Mouse (Mus musculus): ENCODE measurements around the gene Dhx8. TPM values are rescaled to one million over a fixed set of nuclear protein-coding genes. Genes with fewer than 3 reads are reported as not detected.

Gene Dhx8
- 31.5 and 41.1 TPM in 2 replicates for total RNA-seq (2014; fragmentation: Nextera tagmentation)
- 26.8 and 49.1 TPM in 2 replicates for total RNA-seq (2017)

DNA sequence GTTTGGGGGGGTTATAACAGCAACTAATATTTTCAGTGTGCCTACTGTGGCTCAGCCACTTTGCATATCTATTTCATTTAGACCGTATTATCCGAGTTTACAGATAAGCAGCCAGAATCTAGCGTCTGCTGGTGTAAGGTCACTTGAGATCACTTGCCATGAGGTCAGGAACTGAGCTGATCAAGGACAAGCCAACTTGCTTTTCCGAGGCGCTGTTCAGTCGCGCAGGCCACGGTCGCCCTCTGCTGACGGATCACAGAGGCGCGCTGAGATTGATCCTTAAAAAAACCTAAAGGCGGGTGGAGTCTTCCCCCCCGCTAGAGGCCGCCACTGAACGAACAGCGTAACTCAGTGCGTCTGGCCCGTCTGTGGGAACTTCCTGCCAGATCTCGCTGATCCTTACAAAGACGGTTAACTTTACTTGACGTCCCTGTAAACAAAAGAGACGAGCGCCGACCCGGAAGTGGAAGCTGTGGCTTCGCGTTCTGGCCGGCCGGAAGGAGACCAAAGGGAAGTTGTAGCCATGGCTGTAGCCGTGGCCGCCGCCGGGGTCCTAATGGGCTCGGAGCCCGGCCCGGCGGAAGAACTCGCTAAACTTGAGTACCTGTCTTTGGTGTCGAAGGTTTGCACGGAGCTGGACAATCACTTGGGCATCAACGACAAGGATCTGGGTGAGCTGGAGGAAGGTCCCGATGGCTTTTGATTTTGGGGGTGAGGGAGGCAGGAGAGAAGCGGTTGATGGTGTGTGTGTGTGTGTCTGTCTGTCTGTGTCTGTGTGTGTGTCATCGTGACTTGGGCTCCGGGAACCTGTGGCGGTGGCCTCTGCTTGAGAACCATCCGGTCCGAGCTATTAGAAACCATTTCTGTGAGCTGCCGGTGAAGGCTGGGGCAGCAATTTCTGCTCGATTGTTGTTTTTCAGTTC, at the start of gene Dhx8:
TSS of gene Dhx8 (plus strand) at position 402 of the 923 bp plus-strand sequence.
- peak; percentile 97 for ATAC-seq (replicated peaks; ENCODE audit: low FRiP score, low TSS enrichment, poor library complexity, severe bottlenecking)

DNA sequence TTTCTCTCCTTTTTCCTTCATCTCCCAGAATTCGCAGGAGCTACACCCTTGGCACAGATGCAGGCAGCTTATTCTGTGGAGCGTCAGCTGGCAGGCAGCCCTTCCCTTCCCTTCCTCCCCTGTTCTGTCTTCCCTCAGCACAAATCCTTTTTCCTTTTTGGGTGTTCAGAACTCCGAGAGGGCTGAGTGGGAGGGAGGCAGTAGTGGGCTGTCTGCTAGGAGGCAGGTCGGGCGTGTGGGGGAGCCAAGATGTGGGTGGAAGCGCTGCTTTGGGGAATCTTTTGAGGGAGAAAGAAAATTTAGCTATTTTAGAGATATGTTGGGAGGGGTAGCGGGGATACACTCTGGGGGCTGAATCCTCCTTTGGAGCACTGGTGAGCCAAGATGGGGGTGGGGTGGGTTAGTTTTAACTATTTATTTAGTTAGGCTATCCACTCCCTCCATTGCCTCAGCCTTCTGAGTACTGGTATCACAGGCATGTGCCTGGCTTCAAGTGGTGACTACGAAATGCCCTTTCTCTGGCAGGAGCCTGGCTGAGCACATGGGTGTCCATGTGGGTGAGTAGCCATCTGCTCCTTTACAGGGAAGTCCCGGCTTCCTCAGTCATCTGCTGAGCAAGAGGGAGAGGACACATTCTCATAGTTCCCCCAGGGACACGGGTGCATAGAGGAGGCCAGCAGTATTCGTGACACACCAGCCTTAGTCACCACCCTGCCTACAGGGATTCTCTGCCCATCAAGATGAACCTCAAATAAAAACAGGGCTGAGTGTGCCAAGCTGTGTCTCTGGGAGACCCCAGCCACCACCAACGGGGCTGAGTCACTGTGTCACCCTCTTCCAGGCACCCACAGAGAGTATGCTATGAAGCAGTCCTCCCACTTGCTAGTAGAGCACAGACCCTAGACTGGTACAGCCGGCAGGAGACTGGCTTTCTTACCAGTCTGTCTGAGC, 45.1 kb upstream of the Dhx8 start:
- ATAC-seq (replicated peaks; ENCODE audit: low FRiP score, low TSS enrichment, poor library complexity, severe bottlenecking): no peak

- no peak for ATAC-seq (replicated peaks; ENCODE audit: low FRiP score, low TSS enrichment, poor library complexity, severe bottlenecking)
Measured at GRCm38 (mm10) chr11:101689701-101690113, 43.0 kb upstream of the Dhx8 start.

DNA sequence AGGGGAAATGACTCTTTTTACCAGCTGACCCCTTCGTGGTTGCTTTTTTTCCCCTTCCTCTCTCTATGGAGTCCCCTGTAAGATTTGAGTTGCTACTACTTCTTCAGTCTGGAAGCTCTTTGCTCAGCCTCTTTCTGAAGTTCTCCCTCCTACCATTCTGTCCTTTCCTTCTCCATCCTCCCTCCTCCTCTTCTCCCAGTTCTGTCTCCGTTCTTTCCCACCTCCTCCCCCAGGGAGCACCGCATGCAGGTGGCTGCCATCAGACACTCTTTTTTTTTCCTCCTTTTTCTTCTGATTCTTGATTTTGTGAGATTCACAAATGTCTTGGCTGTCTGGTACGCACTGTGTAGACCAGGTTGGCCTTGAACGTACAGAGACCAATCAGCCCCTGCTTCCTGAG, 42.4 kb upstream of the Dhx8 start:
- ATAC-seq (replicated peaks; ENCODE audit: low FRiP score, low TSS enrichment, poor library complexity, severe bottlenecking): no peak

DNA sequence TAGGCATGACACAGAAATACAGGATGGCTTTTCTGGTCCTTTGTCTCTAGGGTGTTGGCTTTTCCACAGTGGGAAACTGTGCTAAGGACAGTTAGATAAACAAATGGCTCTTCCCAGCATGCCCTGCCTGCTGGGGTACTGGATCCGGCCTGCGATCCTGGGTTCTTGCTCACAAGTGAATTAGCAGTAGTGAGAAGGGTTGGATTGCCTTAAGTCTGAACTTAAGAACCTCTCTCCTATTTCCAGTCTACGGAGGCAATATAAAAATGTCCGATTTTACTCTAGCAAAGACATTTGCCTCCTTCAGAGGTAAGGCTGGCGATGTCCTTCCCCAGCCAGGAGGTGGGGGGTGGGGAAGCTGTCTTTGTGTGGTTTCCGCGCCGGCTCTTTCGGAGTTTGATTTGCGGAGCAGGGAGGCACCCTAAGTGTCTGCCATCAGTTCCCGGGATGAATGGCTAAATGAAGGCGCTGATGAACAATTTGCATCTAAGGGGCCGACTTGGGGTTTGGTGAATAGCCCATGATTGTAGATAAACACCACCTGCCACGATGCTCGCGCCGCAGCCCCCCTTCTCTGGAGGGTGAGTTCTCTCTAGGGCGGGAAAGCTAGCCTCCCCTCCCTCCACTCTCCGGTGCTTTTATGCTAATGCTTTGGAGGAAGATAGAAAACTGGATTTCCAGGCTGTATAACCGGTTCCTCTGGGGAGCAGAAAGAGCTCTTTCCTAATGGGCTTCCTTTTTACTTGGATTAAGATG, 36.6 kb upstream of the Dhx8 start:
- ATAC-seq (replicated peaks; ENCODE audit: low FRiP score, low TSS enrichment, poor library complexity, severe bottlenecking): 0 out of 2 replicates have a peak, but pooled peaks have one; percentile 30

DNA sequence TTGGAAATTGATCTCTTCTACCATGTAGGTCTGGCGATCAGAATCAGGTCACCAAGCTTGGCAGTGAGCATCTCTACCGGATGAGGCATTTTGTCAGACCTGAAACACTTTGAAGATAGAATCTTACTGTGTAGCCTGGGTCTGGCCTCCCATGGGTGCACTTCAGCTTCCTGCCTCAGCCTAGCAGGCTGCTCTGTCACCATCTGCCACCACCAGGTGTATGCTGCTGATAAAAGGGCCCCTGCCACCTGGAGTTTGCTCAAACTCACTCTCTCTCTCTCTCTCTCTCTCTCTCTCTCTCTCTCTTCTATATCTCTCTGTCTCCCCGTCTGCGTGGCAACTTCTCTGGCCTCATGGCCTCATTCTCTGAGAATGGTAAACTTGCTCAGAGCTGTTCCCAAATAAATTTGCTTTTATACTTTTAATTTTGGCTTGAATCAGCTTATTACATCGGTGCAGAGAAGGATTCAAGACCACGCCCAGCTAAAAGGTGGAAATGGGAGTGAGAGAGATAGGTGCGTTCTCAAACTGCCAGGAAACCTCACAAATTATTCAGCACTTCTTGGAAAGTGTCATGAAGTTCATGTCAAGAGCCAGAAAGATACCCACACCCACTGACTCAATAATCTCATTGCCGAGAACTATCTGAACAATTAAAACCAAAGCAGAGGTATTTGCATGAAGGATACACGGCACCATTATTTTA, 35.4 kb upstream of the Dhx8 start:
- peak; percentile 71 for ATAC-seq (replicated peaks; ENCODE audit: low FRiP score, low TSS enrichment, poor library complexity, severe bottlenecking)

DNA sequence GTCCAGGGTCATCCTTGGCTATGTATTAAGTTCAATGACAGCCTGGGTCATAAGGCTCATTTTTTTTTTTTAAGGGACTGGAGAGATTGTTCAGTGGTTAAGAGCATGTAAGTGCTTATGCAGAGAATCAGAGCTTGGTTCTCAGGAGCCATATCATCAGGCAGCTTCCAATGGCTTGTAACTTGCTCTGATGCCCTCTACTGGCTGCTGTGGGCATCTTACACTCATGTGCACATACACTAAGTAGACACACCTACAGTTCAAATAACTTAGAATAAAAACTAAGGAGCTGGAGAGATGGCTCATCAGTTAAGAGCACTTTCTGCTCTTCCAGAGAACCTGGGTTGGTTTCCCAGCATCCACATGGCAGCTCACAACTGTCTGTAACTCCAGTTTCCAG, 34.6 kb upstream of the Dhx8 start:
- no peak for ATAC-seq (replicated peaks; ENCODE audit: low FRiP score, low TSS enrichment, poor library complexity, severe bottlenecking)

DNA sequence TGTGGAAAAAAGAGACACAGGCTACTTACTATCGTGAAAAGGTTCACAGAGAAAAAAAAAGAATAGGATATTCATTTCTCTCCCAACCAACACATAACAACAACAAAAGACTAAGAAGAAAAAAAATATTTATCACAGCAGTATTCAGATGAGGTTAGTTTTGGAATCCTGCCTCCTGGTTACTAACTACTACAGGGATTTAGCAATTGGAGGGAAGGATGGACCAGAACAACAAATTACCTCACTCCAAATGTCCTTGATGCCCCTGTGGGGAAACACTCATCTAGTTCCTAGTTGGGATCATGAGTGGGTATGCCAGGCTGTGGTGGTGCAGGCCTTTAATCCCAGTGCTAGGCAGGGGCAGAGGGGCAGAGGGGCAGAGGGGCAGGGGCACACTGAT, 33.2 kb upstream of the Dhx8 start:
- no peak for ATAC-seq (replicated peaks; ENCODE audit: low FRiP score, low TSS enrichment, poor library complexity, severe bottlenecking)

DNA sequence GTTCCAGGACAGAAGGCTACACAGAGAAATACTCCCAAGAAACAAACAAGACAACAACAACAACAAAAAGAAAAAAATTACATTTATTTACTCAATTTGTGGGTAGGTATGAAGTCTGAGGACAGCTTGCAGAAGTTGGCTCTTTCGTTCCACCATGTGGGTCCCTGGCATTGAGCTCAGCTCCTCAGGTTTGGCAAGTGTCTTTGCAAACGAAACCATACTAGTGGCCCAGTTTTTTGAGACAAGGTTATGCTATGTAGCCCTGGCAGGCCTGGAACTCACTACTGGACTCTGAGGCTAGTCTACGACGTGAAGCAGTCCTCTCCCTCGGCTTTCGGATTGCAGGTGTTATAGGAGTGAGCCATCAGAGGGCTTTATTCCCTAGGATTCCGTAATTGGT, 32.7 kb upstream of the Dhx8 start:
- no peak for ATAC-seq (replicated peaks; ENCODE audit: low FRiP score, low TSS enrichment, poor library complexity, severe bottlenecking)

DNA sequence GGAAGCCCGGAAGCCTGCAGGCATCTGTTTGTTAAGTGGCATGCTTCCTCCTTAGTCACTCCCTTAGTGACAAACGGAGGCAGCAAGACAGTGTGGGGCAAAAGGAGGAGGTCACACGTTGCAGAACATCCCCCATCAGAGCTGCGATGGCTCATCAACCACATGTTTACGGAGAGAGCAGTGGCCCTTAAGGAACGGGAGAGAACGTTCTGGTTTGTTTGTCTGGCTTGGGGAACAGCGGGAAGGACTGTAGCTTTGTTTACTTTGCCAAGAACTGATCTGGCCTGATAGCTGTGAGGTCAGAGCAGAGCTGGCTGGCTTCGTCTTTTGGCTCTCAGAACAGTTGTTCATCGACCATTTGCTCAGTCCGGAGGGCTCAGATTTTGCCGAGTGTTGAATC, 32.3 kb upstream of the Dhx8 start:
- ATAC-seq (replicated peaks; ENCODE audit: low FRiP score, low TSS enrichment, poor library complexity, severe bottlenecking): no peak

DNA sequence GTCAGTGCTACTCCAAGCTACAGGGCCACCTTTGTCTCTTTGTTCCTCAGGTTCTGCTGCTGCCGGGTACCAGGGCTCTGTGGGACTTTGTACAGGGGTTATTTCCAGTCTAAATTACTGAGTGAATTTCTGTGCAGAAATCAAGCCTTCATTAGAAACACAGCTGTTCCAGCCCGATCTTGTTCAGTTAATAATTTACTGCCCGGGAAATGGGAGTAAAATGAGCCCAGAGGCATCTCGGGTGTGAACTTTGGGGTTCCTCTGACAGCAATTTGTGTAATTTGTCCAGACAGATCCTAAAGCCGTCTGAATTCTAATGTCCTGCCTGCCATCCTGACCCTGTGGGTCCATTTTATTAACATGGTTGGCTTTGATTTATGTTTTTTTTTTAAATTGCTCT, 28.6 kb upstream of the Dhx8 start:
- no peak for ATAC-seq (replicated peaks; ENCODE audit: low FRiP score, low TSS enrichment, poor library complexity, severe bottlenecking)

- ATAC-seq (replicated peaks; ENCODE audit: low FRiP score, low TSS enrichment, poor library complexity, severe bottlenecking): no peak
Measured at GRCm38 (mm10) chr11:101706764-101707448, 25.8 kb upstream of the Dhx8 start.

- no peak for ATAC-seq (replicated peaks; ENCODE audit: low FRiP score, low TSS enrichment, poor library complexity, severe bottlenecking)
Measured at GRCm38 (mm10) chr11:101708482-101708881, 24.2 kb upstream of the Dhx8 start.

DNA sequence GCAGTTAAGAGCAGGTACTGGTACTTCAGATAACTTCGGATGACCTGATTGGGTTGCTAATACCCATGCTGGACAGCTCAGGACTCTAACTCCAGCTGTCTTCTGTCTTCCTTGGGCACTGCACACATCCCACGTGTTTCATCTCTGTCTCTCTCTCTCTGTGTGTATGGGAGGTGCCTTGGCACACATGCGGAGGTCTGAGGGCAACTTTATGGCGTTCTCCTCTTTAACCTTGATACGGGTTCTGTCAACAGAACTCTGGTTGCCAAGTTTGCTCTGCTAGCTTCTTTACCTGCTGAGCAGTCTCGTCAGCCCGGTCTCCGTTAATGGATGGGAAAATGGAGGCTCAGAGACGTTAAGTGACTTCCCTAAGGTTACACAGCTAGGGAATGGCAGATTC, 19.9 kb upstream of the Dhx8 start:
- ATAC-seq (replicated peaks; ENCODE audit: low FRiP score, low TSS enrichment, poor library complexity, severe bottlenecking): no peak

DNA sequence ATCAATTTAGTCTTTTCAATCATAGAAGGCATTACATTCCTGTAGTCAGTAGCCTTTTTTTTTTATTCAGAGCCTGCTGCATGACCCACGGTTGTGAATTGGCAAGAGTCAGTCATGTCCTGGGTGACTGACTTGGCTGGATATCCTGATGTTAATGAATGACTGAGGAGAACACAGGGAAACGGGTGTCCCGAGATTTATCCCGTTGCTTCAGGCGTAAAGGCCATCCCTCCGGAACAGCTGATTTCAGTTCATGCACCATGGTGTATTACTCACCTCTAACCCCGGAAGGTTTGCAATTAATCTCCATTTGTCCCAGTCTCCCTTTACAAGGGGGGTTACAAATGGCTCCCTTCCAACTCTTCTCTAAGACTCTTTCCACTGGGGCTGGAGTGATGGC, 18.7 kb upstream of the Dhx8 start:
- ATAC-seq (replicated peaks; ENCODE audit: low FRiP score, low TSS enrichment, poor library complexity, severe bottlenecking): no peak

DNA sequence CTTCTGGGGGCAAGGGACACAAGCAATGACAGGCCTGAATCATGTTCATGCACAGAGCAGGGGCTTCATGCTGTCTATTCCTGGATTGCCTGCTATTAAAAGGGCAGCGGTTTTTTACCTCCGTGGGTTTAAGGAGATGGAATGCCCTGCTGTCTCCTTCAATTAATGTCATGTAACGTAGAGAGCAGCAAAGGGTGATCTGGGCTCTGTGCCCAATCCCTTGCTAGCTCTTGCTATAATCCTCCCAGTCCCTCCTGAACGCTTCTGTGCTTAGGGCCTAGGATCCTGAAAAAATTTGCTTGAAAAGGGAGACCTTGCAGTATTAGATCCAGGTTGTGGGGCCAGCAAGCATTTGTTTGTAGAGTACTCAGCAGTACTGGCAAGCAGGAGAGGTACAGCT, 14.4 kb upstream of the Dhx8 start:
- ATAC-seq (replicated peaks; ENCODE audit: low FRiP score, low TSS enrichment, poor library complexity, severe bottlenecking): no peak

DNA sequence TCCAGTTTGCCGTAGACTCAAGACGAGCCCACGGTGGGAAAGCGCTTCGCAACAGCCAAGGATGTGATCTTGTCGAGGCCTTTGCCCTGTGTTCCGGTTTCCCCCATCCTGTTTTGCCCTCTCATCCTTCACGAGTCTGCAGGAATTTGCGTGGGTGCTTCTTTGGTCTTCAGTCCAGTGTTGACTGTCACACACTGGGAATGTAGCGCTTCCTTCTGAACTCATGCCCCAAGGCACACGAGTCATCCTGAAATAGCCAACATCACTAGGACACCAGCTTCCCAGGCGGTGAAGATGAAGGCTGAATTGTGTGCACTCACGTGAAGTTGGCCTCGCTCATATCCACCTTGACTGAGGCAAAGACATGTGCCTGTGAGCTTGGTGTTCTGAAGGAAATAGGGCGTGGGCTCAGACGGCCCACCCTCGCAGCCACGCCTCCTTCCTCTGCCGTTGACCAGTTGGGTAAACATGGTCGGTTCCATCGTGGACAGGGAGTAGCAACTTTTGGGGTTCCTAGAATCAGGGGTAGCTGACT, 12.7 kb upstream of the Dhx8 start:
- ATAC-seq (replicated peaks; ENCODE audit: low FRiP score, low TSS enrichment, poor library complexity, severe bottlenecking): no peak

GRCm38 (mm10) chr11:101725043-101725442, 7.7 kb upstream of the Dhx8 start:
- no peak for ATAC-seq (replicated peaks; ENCODE audit: low FRiP score, low TSS enrichment, poor library complexity, severe bottlenecking)

Data from megakaryocyte-erythroid progenitor cell, adult 5-6 weeks (primary cell).